ENCODE assay signal across 8 mouse cellular contexts in genomic region chr13:102646271-102646771, GRCm38 (mm10). TPM values are rescaled to one million over a fixed set of nuclear protein-coding genes. Genes with fewer than 3 reads are reported as not detected.
A peak's percentile ranks its signal among the peaks of the same experiment; 100 is the strongest.
DNase-seq lines count a peak whose midpoint lies in the region; ATAC-seq and TF ChIP-seq lines count a peak whose summit lies in the region.

No protein-coding gene starts in this region.

- H3K4me2 ChIP-seq in kidney, embryonic 16.5 days (replicated peaks; ENCODE audit: low read depth, low read length), result no peak overlapping the region

- no peaks in the 10 kb centered on the region for H3K36me3 ChIP-seq in kidney, embryonic 16.5 days (ENCODE audit: insufficient read depth, low read length)
- H3K36me3 ChIP-seq in limb, embryonic 10.5 days, result no peaks in the 10 kb centered on the region

- peak overlapping the region; percentile 15; the same call in 1 of the 2 replicates for H3K27ac ChIP-seq in layer of hippocampus, adult 2 months
- H3K27ac ChIP-seq in kidney, embryonic 16.5 days (ENCODE audit: low read length), result no peak overlapping the region
- no peak overlapping the region for H3K27ac ChIP-seq in limb, embryonic 10.5 days

- peaks cover 19% of the 10 kb centered on the region for H3K4me1 ChIP-seq in kidney, embryonic 16.5 days (ENCODE audit: insufficient read depth, low read length)
- H3K4me1 ChIP-seq in limb, embryonic 10.5 days, result peaks cover 9% of the 10 kb centered on the region

- DNase-seq in layer of hippocampus, adult 2 months (ENCODE audit: low spot score in 2 of 2), result no peak
- no peak for DNase-seq in layer of hippocampus, adult 9-11 months
- DNase-seq in embryo, embryonic 10.5 days (ENCODE audit: low spot score), result peak; percentile 39
- DNase-seq in spleen, adult 18-20 months, result no peak
- DNase-seq in limb, embryonic 10.5 days (ENCODE audit: low spot score), result no peak
- no peak for DNase-seq in thymus, postnatal 36 days

- peak; percentile 60; the same call in 1 of the 2 replicates for ATAC-seq in kidney, embryonic 16.5 days (ENCODE audit: low FRiP score, low TSS enrichment)
- peak; percentile 62 for ATAC-seq in megakaryocyte progenitor cell, adult 5-6 weeks (replicated peaks; ENCODE audit: poor library complexity)

- no peak overlapping the region for H3K9ac ChIP-seq in kidney, embryonic 16.5 days (replicated peaks; ENCODE audit: low read length)

- H3K27me3 ChIP-seq in kidney, embryonic 16.5 days (ENCODE audit: insufficient read depth, low read length), result no peaks in the 10 kb centered on the region
- peaks cover 55% of the 10 kb centered on the region for H3K27me3 ChIP-seq in limb, embryonic 10.5 days (ENCODE audit: low read depth, poor library complexity, severe bottlenecking)

- 43% methylated on average over 10 of the region's 10 CpGs for WGBS in kidney, embryonic 16.5 days
- WGBS in limb, embryonic 10.5 days, result 75% methylated on average over 10 of the region's 10 CpGs

- H3K9me3 ChIP-seq in kidney, embryonic 16.5 days (ENCODE audit: low read length), result no peaks in the 10 kb centered on the region
- H3K9me3 ChIP-seq in limb, embryonic 10.5 days (replicated peaks), result no peaks in the 10 kb centered on the region

- H3K4me3 ChIP-seq in layer of hippocampus, adult 2 months, result no peak overlapping the region
- no peak overlapping the region for H3K4me3 ChIP-seq in kidney, embryonic 16.5 days (ENCODE audit: low read length)
- no peak overlapping the region for H3K4me3 ChIP-seq in limb, embryonic 10.5 days

- TF ChIP-seq CTCF in layer of hippocampus, adult 2 months (conservative IDR thresholded peaks at IDR 0.05), result no peak

RNA-seq across cellular contexts. Expression of gene Cd180, which starts 47.0 kb away (rescaled TPM):
- total RNA-seq in layer of hippocampus, adult 2 months (2021), result 1 to 10 TPM; 2.1 to 2.4 TPM
- 0.24 and 0.29 TPM in 2 replicates for polyA plus RNA-seq in kidney, embryonic 16.5 days (2015; fragmentation: Nextera tagmentation; extraction: Ambion mirVana)
- 47.1 and 51.5 TPM in 2 replicates for total RNA-seq in megakaryocyte progenitor cell, adult 5-6 weeks (2015)
- total RNA-seq in megakaryocyte progenitor cell, adult 5-6 weeks (2017), result 11.2 and 14.5 TPM in 2 replicates
- 0.15 TPM in 1 of 2 replicates, not detected in the other for polyA plus RNA-seq in limb, embryonic 10.5 days (2016; fragmentation: Nextera tagmentation; extraction: Ambion mirVana)
